Mouse (Mus musculus): Measurements from ENCODE around the gene Mfsd9.

DNA sequence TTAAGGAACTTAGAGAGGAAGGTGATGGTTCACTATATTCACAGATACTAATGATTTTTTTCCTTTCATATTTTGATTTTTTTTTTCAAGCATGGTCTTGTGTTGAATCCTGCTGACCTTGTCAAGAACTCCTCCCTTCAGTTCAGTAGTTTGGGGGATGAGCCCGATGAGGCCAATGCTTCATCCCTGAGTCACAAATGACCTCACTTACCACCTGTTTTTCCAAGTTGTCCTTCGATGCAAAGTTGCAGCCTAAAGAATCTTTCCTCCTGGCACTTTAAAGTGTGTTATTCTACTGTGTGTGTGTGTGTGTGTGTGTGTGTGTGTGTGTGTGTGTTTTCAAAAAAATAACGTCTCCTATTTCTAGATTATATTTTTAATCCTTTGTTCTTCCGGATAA lies 45.0 kb upstream of the Mfsd9 start:
- TF ChIP-seq POLR2A (IDR thresholded peaks at IDR 0.05; ENCODE audit: borderline replicate concordance, extremely low read depth, insufficient read depth, insufficient read length, poor library complexity, severe bottlenecking) (no peak), CTCF (IDR thresholded peaks at IDR 0.05; ENCODE audit: borderline replicate concordance, extremely low read depth, insufficient read depth, insufficient read length) (no peak)

All from brain, embryonic 14.5 days (tissue).